Mouse (Mus musculus): ENCODE results near the gene Tex29. TPM values are rescaled to one million over a fixed set of nuclear protein-coding genes. Genes with fewer than 3 reads are reported as not detected.
"Not testable (repeated sequence)": the region's sequence is repeated elsewhere in the genome, so short reads cannot be mapped to it uniquely, and the experiment has no call there.

Tex29 gene
- total RNA-seq, 2 experiments from 2014 or later, result not detected

GRCm38 (mm10) chr8:11831174-11831573 lies 9.1 kb upstream of the Tex29 start:
- no peak for DNase-seq

GRCm38 (mm10) chr8:11831939-11832338 lies 8.3 kb upstream of the Tex29 start:
- no peak for DNase-seq

- DNase-seq, result no peak
These were observed 7.1 kb upstream of the Tex29 start for GRCm38 (mm10) chr8:11833157-11833556.

GRCm38 (mm10) chr8:11834200-11834599 lies 6.1 kb upstream of the Tex29 start:
- no peak for DNase-seq

GRCm38 (mm10) chr8:11834691-11835090 lies 5.6 kb upstream of the Tex29 start:
- no peak for DNase-seq

- DNase-seq, result no peak
These were observed 1.3 kb downstream of the Tex29 start for GRCm38 (mm10) chr8:11841571-11841970.

- no peak for DNase-seq
These were observed 2.5 kb downstream of the Tex29 start for GRCm38 (mm10) chr8:11842757-11843156.

- DNase-seq, result no peak
These were observed 3.5 kb downstream of the Tex29 start for GRCm38 (mm10) chr8:11843677-11844315.

- DNase-seq, result no peak
These were observed 4.0 kb downstream of the Tex29 start for GRCm38 (mm10) chr8:11844316-11844685.

GRCm38 (mm10) chr8:11846807-11847206 lies 6.5 kb downstream of the Tex29 start:
- DNase-seq, result no peak

- DNase-seq, result no peak
These were observed 27.6 kb downstream of the Tex29 start for GRCm38 (mm10) chr8:11867832-11868231.

- not testable (repeated sequence) for DNase-seq
These were observed 34.0 kb downstream of the Tex29 start for GRCm38 (mm10) chr8:11874227-11874626.

- no peak for DNase-seq
These were observed 44.4 kb downstream of the Tex29 start for GRCm38 (mm10) chr8:11884646-11885045.

GRCm38 (mm10) chr8:11885881-11886699 lies 45.8 kb downstream of the Tex29 start:
- no peak for DNase-seq

- no peak for DNase-seq
These were observed 46.5 kb downstream of the Tex29 start for GRCm38 (mm10) chr8:11886824-11887223.

- no peak for DNase-seq
These were observed 49.1 kb downstream of the Tex29 start for GRCm38 (mm10) chr8:11889156-11890018.

- DNase-seq, result no peak
These were observed 52.5 kb downstream of the Tex29 start for GRCm38 (mm10) chr8:11892756-11893155.

- no peak for DNase-seq
These were observed 55.9 kb downstream of the Tex29 start for GRCm38 (mm10) chr8:11896022-11896662.

GRCm38 (mm10) chr8:11896677-11897076 lies 56.4 kb downstream of the Tex29 start:
- DNase-seq, result no peak

GRCm38 (mm10) chr8:11898814-11899213 lies 58.5 kb downstream of the Tex29 start:
- DNase-seq, result no peak
